Mouse (Mus musculus): ENCODE data around the gene Mia2.

DNA sequence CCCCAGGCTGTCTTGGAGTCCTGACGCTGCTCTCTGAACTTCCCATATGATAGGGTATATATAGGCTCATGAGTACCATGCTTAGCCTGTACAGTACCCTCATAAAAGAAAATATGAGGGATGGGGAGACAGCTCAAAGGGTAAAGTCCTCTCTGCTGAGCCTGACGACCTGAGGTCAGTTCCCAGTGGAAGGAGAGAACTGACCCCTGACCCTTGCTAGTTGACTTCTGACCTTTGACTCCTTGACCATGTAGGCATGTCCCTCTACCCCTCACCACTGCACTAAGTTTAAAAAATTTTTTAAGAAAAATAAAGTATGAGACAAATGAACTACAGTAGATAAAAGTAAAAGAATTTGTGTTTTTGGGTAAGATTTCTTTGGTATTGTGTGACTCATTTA, 65.5 kb downstream of the Mia2 start:
- TF ChIP-seq CTCF (IDR thresholded peaks at IDR 0.05; ENCODE audit: insufficient read depth, low read depth, low read length) (no peak), POLR2A (IDR thresholded peaks at IDR 0.05; ENCODE audit: insufficient read depth, low read depth, low read length) (no peak)

Measured in olfactory bulb, adult 2 months (tissue).